Mouse (Mus musculus): ENCODE measurements at regions not wholly inside any gene's neighbourhood (a gene's known extent, or its start where the extent isn't known, plus 50 kb on each side); places are given as distances from the start of the nearest gene placed in this dataset.
"Not testable (repeated sequence)": the region's sequence is repeated elsewhere in the genome, so short reads cannot be mapped to it uniquely, and the experiment has no call there.

- Histone ChIP-seq H3K4me3 (replicated peaks; ENCODE audit: low read length) (no peak overlapping the region), H3K27me3 (ENCODE audit: insufficient read depth, low read length) (no peaks in the 10 kb centered on the region), H3K4me1 (replicated peaks; ENCODE audit: low read depth, low read length) (no peaks in the 10 kb centered on the region), H3K36me3 (ENCODE audit: insufficient read depth, low read length) (no peaks in the 10 kb centered on the region), H3K9me3 (ENCODE audit: low read length) (no peaks in the 10 kb centered on the region)
- TF ChIP-seq POU5F1 (IDR thresholded peaks at IDR 0.05; ENCODE audit: borderline replicate concordance, low read length), result no peak
- no peak for TF ChIP-seq CTCF (conservative IDR thresholded peaks at IDR 0.05; ENCODE audit: low read length)
- TF ChIP-seq NANOG (IDR thresholded peaks at IDR 0.05; ENCODE audit: borderline replicate concordance, low read length), result no peak
Observed at GRCm38 (mm10) chr17:14116223-14116622, 56.9 kb upstream of the Gm7358 start.

GRCm38 (mm10) chr17:14114856-14115255, 55.5 kb upstream of the Gm7358 start:
- TF ChIP-seq POU5F1 (IDR thresholded peaks at IDR 0.05; ENCODE audit: borderline replicate concordance, low read length), result no peak
- no peak for TF ChIP-seq NANOG (IDR thresholded peaks at IDR 0.05; ENCODE audit: borderline replicate concordance, low read length)
- TF ChIP-seq CTCF (conservative IDR thresholded peaks at IDR 0.05; ENCODE audit: low read length), result no peak

GRCm38 (mm10) chr17:14111692-14112091, 52.4 kb upstream of the Gm7358 start:
- H3K9me3 ChIP-seq (ENCODE audit: low read length); H3K36me3 ChIP-seq (ENCODE audit: insufficient read depth, low read length); H3K4me1 ChIP-seq (replicated peaks; ENCODE audit: low read depth, low read length): not testable (repeated sequence)

More at GRCm38 (mm10) chr17:14114856-14115255, 55.5 kb upstream of the Gm7358 start:
- Histone ChIP-seq H3K4me3 (replicated peaks; ENCODE audit: low read length) (no peak overlapping the region), H3K4me1 (replicated peaks; ENCODE audit: low read depth, low read length) (no peaks in the 10 kb centered on the region), H3K36me3 (ENCODE audit: insufficient read depth, low read length) (no peaks in the 10 kb centered on the region), H3K27me3 (ENCODE audit: insufficient read depth, low read length) (no peaks in the 10 kb centered on the region), H3K9me3 (ENCODE audit: low read length) (no peaks in the 10 kb centered on the region)

More at GRCm38 (mm10) chr17:14111692-14112091, 52.4 kb upstream of the Gm7358 start:
- H3K27me3 ChIP-seq (ENCODE audit: insufficient read depth, low read length); H3K4me3 ChIP-seq (replicated peaks; ENCODE audit: low read length): not testable (repeated sequence)

Data from E14TG2a.4 (cell line).